Mouse (Mus musculus) embryonic fibroblast, embryonic 13.5 days (primary cell): ENCODE results near the gene Rnf40. TPM values are rescaled to one million over a fixed set of nuclear protein-coding genes. Genes with fewer than 3 reads are reported as not detected.
"Not testable (repeated sequence)": the region's sequence is repeated elsewhere in the genome, so short reads cannot be mapped to it uniquely, and the experiment has no call there.

Source experiments
- H3K27ac ChIP-seq: 2 replicates; pipeline ENCODE4 v1.5.1; 2012; ENCODE audit warnings: low read length, control low read depth, inconsistent platforms; ENCODE audit not compliant: insufficient read depth
- H3K4me1 ChIP-seq: 2 replicates; pipeline ENCODE4 v1.6.1; 2011; ENCODE audit warnings: low read length; ENCODE audit not compliant: control insufficient read depth, insufficient read depth
- H3K4me3 ChIP-seq: 2 replicates; pipeline ENCODE4 v1.5.1; 2011; ENCODE audit warnings: mild to moderate bottlenecking, control low read depth, low read length; ENCODE audit not compliant: insufficient read depth
- CTCF ChIP-seq: IDR thresholded peaks from 2 replicates; pipeline ENCODE4 v1.5.1; 2011; ENCODE audit warnings: mild to moderate bottlenecking, control low read depth, low read length, moderate library complexity, borderline replicate concordance; ENCODE audit not compliant: insufficient read depth
- POLR2A ChIP-seq: IDR thresholded peaks from 2 replicates; pipeline ENCODE4 v1.6.1; 2011; ENCODE audit warnings: low read depth, mild to moderate bottlenecking, control low read depth, low read length, moderate library complexity
- polyA plus RNA-seq: library from polyadenylated mRNA; stranded (reverse); fragments of >200 nt; gene quantifications from 2 replicates; pipeline ENCODE4 v1.2.4, GENCODE M21; 2011; ENCODE audit warnings: low read depth; ENCODE audit not compliant: missing spikeins, insufficient read length

Gene Rnf40
- polyA plus RNA-seq, 1 experiment = 34.2 TPM

DNA sequence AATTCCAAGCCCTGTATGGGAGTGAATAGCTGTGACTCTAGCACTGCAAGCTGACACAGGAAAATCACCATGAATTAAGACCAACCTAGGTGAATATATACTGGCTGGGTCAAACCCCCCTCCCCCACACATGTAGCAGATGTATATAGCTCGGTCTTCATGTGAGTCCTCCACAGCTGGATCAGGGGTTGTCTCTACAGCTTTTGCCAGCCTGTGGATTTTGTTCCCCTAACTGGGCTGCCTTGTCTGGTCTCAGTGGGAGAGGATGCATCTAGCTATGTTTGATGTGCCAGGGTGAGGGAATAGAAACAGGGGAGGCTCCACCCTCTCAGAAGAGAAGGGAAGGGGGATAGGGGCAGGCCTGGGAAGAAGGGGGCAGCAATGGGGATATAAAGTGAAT lies 27.8 kb downstream of the Rnf40 start:
- Histone ChIP-seq H3K4me1 (no peaks in the 10 kb centered on the region), H3K27ac (no peak overlapping the region), H3K4me3 (no peak overlapping the region)
- TF ChIP-seq POLR2A (no peak), CTCF (no peak)

GRCm38 (mm10) chr7:127616881-127617280 lies 28.3 kb downstream of the Rnf40 start:
- Histone ChIP-seq H3K27ac (no peak overlapping the region), H3K4me1 (no peaks in the 10 kb centered on the region), H3K4me3 (no peak overlapping the region)
- TF ChIP-seq CTCF (no peak), POLR2A (no peak)

GRCm38 (mm10) chr7:127617962-127618361 lies 29.4 kb downstream of the Rnf40 start:
- no peak overlapping the region for H3K27ac ChIP-seq
- TF ChIP-seq CTCF = no peak
- no peak for TF ChIP-seq POLR2A
- H3K4me1 ChIP-seq = no peaks in the 10 kb centered on the region
- no peak overlapping the region for H3K4me3 ChIP-seq

GRCm38 (mm10) chr7:127618402-127618801 lies 29.8 kb downstream of the Rnf40 start:
- not testable (repeated sequence) for H3K4me1 ChIP-seq, H3K27ac ChIP-seq, H3K4me3 ChIP-seq

DNA sequence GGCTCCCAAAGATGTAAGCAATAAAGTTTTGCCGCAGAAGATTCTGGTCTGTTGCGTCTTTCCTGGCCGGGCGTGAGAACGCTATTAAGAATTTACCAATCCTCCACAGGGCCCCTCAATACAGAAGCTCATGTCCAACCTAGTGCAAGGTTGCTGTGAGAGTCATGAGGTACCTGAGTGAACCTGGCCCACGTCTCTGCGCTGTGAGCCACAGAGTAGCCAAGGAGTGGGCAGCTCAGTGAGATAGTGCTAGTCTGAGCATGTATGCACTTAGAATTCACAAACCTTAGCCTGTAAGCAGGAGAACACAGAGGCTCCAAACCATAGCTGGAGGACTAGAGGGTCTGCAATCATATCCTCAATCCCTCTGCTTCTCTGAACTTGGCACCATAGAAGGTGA lies 37.5 kb downstream of the Rnf40 start:
- Histone ChIP-seq H3K4me3 (no peak overlapping the region), H3K4me1 (no peaks in the 10 kb centered on the region), H3K27ac (no peak overlapping the region)
- TF ChIP-seq POLR2A = no peak

DNA sequence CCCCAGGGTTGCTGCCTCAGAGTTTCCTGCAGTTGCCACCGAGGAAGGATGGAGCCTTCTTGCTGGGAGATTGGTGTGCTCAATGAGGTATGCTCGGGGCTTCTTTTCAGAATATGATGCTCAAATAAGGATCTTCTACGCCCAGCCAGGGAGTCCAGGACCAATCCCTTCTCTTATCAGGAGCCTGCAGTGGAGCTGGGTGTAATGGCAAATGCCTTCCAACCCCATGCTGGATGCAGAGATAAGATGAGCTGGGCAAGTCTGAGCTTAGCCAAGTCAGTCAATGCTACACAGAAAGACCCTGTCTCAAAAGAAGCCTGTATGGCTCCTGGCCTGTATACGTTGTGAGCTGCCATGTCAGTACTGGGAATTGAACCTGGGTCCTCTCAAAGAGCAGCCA lies 37.9 kb downstream of the Rnf40 start:
- no peak overlapping the region for H3K27ac ChIP-seq
- no peak for TF ChIP-seq POLR2A
- TF ChIP-seq CTCF = no peak
- H3K4me3 ChIP-seq = no peak overlapping the region
- no peaks in the 10 kb centered on the region for H3K4me1 ChIP-seq

- no peak overlapping the region for H3K4me3 ChIP-seq
- H3K4me1 ChIP-seq = no peaks in the 10 kb centered on the region
- TF ChIP-seq POLR2A (no peak), CTCF (no peak)
- no peak overlapping the region for H3K27ac ChIP-seq
Observed at GRCm38 (mm10) chr7:127628646-127629045, 40.1 kb downstream of the Rnf40 start.

- Histone ChIP-seq H3K27ac (no peak overlapping the region), H3K4me3 (no peak overlapping the region), H3K4me1 (no peaks in the 10 kb centered on the region)
- TF ChIP-seq CTCF (no peak), POLR2A (no peak)
Observed at GRCm38 (mm10) chr7:127631416-127631815, 42.8 kb downstream of the Rnf40 start.

DNA sequence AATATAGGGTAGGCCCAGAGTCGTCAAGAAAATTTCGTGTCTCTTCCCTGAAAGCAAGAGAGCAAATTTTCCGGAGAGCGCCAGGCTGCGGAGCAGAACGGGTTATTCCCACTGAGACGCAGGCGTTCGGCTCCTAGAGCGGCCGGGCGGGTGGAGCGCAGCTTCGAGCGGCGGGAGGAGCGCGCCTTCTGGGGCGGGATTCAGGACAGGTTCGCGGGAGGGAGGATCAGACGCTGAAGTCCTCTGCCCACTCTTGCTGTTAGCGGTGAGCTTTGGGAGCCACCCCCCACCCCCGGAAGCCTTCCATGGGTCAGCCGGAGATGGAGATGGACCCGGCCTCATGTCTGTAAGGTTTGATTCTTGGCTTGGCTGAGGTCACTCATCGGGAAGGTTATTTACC lies 48.4 kb downstream of the Rnf40 start:
- TF ChIP-seq POLR2A (peak; percentile 62), CTCF (no peak)
- no peak overlapping the region for H3K27ac ChIP-seq

GRCm38 (mm10) chr7:127641260-127641659 lies 52.7 kb downstream of the Rnf40 start:
- TF ChIP-seq CTCF = no peak
- TF ChIP-seq POLR2A = no peak
- Histone ChIP-seq H3K4me3 (no peak overlapping the region), H3K27ac (no peak overlapping the region), H3K4me1 (no peaks in the 10 kb centered on the region)

More for the DNA sequence above, 48.4 kb downstream of the Rnf40 start:
- Histone ChIP-seq H3K4me3 (peak overlapping the region; percentile 50), H3K4me1 (no peaks in the 10 kb centered on the region)

GRCm38 (mm10) chr7:127642254-127642653 lies 53.7 kb downstream of the Rnf40 start:
- Histone ChIP-seq H3K4me3 (no peak overlapping the region), H3K4me1 (no peaks in the 10 kb centered on the region), H3K27ac (no peak overlapping the region)
- TF ChIP-seq POLR2A (no peak), CTCF (no peak)

DNA sequence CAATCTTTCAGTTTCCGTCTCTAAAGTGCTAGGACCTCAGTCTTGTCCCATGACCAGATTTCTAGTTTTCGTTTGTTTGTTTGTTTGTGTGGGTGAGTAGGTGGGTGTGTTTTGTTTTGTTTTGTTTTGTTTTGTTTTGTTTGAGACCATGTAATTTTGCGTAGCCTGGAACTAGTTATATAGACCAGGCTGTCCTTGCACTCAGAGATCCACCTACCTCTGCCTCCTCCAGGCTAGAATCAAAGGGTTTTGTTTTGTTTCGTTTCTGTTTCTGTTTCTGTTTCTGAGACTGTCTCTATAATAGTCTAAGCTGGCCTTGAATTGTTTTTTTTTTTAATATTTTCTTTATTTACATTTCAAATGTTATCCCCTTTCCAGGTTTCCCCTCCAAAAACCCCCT lies 57.8 kb downstream of the Rnf40 start:
- TF ChIP-seq CTCF (no peak), POLR2A (no peak)
- Histone ChIP-seq H3K4me3 (no peak overlapping the region), H3K4me1 (no peaks in the 10 kb centered on the region), H3K27ac (no peak overlapping the region)

GRCm38 (mm10) chr7:127647576-127647975 lies 59.0 kb downstream of the Rnf40 start:
- not testable (repeated sequence) for H3K27ac ChIP-seq, H3K4me1 ChIP-seq

More at GRCm38 (mm10) chr7:127647576-127647975, 59.0 kb downstream of the Rnf40 start:
- H3K4me3 ChIP-seq = not testable (repeated sequence)
